Comparison of ENCODE assay signal across 16 mouse cellular contexts in the genomic region with DNA sequence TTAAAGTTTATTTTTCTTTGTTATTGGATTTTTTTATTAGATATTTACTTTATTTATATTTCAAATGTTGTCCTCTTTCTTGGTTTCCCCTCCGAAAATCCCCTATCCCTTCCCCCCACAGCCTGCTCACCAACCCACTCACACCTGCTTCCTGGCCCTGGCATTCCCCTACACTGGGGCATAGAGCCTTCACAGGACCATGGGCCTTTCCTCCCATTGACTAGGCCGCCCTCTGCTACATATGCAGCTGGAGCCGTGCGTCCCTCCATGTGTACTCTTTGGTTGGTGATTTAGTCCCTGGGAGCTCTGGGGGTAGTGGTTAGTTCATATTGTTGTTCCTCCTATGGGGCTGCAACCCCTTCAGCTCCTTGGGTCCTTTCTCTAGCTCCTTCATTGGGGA. TPM values are rescaled to one million over a fixed set of nuclear protein-coding genes. Genes with fewer than 3 reads are reported as not detected.
DNase-seq lines count a peak whose midpoint lies in the region; ATAC-seq and TF ChIP-seq lines count a peak whose summit lies in the region.
"Not testable (repeated sequence)": the region's sequence is repeated elsewhere in the genome, so short reads cannot be mapped to it uniquely, and the experiment has no call there.
"Had no signal": no experiment of that assay in that cellular context is flagged by ENCODE, and none has a peak within 500 bp of the region (broad histone marks: within the 10 kb centered on the region; RNA-seq: fewer than 3 reads in every experiment).

No protein-coding gene starts in this region.

- peaks cover 42% of the 10 kb centered on the region for H3K4me1 ChIP-seq in spleen, adult 2 months (ENCODE audit: control insufficient read depth, insufficient read depth, insufficient read length)
- H3K4me1 ChIP-seq in thymus, adult 2 months (replicated peaks; ENCODE audit: control insufficient read depth, insufficient read depth, low read length) = peaks cover 62% of the 10 kb centered on the region

- H3K27me3 ChIP-seq in spleen, adult 2 months (ENCODE audit: control insufficient read depth, insufficient read depth, low read length); thymus, adult 2 months (ENCODE audit: control insufficient read depth, insufficient read depth, low read length): not testable (repeated sequence)

- not testable (repeated sequence) for TF ChIP-seq POLR2A in spleen, adult 2 months (IDR thresholded peaks at IDR 0.05; ENCODE audit: low read depth, low read length); thymus, adult 2 months (IDR thresholded peaks at IDR 0.05; ENCODE audit: control insufficient read depth, extremely low read depth, insufficient read depth, low read length, poor library complexity)

- peak; percentile 16 for ATAC-seq in CD4-positive, CD25-positive, alpha-beta regulatory T cell, adult 4 months
- peak; percentile 11 for ATAC-seq in activated CD4-positive, CD25-positive, alpha-beta regulatory T cell, adult 4 months

- 33% methylated on average over 4 of the region's 4 CpGs for WGBS in spleen, adult 2 months
- WGBS in thymus, adult 2 months = 28% methylated on average over 4 of the region's 4 CpGs

- not testable (repeated sequence) for TF ChIP-seq CTCF in spleen, adult 2 months (IDR thresholded peaks at IDR 0.05; ENCODE audit: extremely low read depth, insufficient read depth, insufficient read length, insufficient replicate concordance); thymus, adult 2 months (IDR thresholded peaks at IDR 0.05; ENCODE audit: borderline replicate concordance, control insufficient read depth, extremely low read depth, insufficient read depth, low read length, poor library complexity)

- peak; percentile 70 for DNase-seq in A20 (ENCODE audit: low read depth, low spot score)
- DNase-seq in spleen, adult 2 months (ENCODE audit: low read depth in 1 of 2, low spot score in 2 of 2) = peak in 1 of 2 experiments; percentile 34
- DNase-seq in thymus, adult 2 months = peak; percentile 51
- DNase-seq in thymus, postnatal 36 days = peak; percentile 54 to 69

- peak overlapping the region; percentile 42 for H3K27ac ChIP-seq in spleen, adult 2 months (ENCODE audit: insufficient read depth, low read length)
- peak overlapping the region; percentile 96 for H3K27ac ChIP-seq in thymus, adult 2 months (ENCODE audit: control insufficient read depth, insufficient read depth, low read length)

- not testable (repeated sequence) for H3K4me3 ChIP-seq in spleen, adult 2 months (ENCODE audit: extremely low read depth, insufficient read depth, insufficient read length)
- H3K4me3 ChIP-seq in thymus, adult 2 months (ENCODE audit: control insufficient read depth, insufficient read depth, low read length) = peak overlapping the region; percentile 29

- not testable (repeated sequence) for H3K36me3 ChIP-seq in spleen, adult 2 months (ENCODE audit: control insufficient read depth, insufficient read depth, low read length); thymus, adult 2 months (ENCODE audit: control insufficient read depth, insufficient read depth, low read length)

RNA-seq across cellular contexts. Expression of a gene that starts 14.4 kb away (rescaled TPM):
- polyA plus RNA-seq in CD4-positive, CD25-positive, alpha-beta regulatory T cell, adult 4 months (2017; shearing (Covaris generic)) = 100 to 1,000 TPM; 124 to 148 TPM
- polyA plus RNA-seq in activated CD4-positive, CD25-positive, alpha-beta regulatory T cell, adult 4 months (2017; shearing (Covaris generic)) = 10 to 100 TPM; 85.3 to 95.2 TPM
- polyA plus RNA-seq in spleen, adult 2 months (2012; rRNA removed) = 27.9 and 29.2 TPM in 2 replicates
- polyA plus RNA-seq in thymus, adult 2 months (2012; rRNA removed) = 111 and 114 TPM in 2 replicates
- polyA plus RNA-seq: forebrain, embryonic 13.5 days; forebrain, embryonic 16.5 days had no signal

RNA-seq across cellular contexts. Expression of a gene that starts 24.0 kb away (rescaled TPM):
- 1 to 10 TPM; 6.2 to 6.6 TPM for polyA plus RNA-seq in CD4-positive, CD25-positive, alpha-beta regulatory T cell, adult 4 months (2017; shearing (Covaris generic))
- 1 to 10 TPM; 3.6 to 4.4 TPM for polyA plus RNA-seq in activated CD4-positive, CD25-positive, alpha-beta regulatory T cell, adult 4 months (2017; shearing (Covaris generic))
- 0.36 and 0.53 TPM in 2 replicates for polyA plus RNA-seq in spleen, adult 2 months (2012; rRNA removed)
- 0.98 and 1.5 TPM in 2 replicates for polyA plus RNA-seq in thymus, adult 2 months (2012; rRNA removed)
- polyA plus RNA-seq: embryonic facial prominence, embryonic 11.5 days; embryonic facial prominence, embryonic 14.5 days; forebrain, embryonic 10.5 days; forebrain, embryonic 13.5 days; forebrain, embryonic 16.5 days; heart, embryonic 10.5 days; heart, embryonic 13.5 days; hindbrain, embryonic 11.5 days; hindbrain, postnatal 0 days; intestine, embryonic 15.5 days had no signal
